Mouse (Mus musculus): ENCODE results near the gene Gna15.

The Gna15 gene

DNA sequence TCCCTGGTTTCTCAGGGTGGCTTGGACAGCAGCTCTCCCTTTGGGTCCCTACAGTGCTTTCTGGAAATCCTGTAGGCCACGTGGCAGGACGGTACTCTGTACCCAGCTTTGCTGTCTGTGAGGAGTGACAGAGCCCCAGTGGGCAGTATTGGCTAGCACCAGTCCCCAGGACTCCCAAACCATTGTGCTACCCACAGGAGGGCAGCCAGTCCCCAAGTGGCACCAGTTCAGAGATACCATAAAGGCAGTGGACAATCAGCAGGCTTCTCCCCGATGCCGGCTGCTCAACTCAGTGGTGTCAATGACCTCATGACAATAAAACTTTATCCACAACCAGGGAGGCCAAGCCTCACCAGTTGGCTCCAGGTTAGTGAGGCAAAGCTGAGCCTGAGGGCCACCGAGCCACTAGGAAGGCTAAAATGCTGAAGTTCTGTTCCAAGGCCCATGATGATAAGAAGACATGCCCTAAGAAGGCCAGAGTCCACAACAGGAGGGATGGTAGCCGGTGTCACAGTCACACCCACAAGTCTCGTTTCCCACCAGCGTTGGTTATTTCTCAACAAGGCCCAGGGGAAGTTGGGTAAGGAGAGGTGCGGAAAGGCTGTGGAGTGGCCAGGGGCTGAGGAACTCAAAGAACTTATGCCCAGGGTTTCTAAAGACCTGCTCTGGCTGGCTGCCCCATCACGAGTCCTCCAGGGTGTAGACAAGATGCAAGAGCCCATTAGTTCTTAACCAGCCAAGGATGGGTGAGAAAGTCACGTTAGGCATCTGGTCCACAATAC is 29.6 kb downstream of the Gna15 start:
- no peak for DNase-seq

DNA sequence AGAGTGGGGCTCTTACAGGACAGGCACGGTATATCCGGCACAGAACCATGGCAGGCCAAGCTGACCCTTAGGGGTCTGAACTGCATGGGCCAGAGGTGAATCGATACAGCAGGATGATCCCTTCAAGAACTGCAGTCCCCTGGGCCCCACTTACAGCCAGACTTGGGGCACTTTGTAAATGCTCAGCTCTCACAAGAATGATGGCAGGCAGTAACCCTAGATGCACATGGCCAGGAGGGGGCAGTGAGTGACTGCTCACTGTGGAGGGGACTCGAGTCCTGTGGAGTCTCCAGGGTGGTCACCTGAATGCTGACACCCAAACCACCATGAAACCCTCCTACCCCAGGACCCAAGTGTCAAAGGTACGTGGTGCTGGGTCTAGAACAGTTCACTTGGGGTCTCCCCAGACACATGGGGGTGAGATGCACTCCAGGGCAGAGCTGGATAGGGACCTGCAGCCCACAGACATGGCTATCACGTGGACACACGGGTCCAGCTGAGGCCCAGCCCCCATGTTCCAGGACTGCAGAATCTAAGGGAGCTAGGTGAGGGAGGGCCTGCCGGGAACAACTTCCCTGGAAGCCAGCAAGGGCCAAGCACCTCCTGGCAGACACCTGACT is 30.3 kb downstream of the Gna15 start:
- DNase-seq = no peak

DNA sequence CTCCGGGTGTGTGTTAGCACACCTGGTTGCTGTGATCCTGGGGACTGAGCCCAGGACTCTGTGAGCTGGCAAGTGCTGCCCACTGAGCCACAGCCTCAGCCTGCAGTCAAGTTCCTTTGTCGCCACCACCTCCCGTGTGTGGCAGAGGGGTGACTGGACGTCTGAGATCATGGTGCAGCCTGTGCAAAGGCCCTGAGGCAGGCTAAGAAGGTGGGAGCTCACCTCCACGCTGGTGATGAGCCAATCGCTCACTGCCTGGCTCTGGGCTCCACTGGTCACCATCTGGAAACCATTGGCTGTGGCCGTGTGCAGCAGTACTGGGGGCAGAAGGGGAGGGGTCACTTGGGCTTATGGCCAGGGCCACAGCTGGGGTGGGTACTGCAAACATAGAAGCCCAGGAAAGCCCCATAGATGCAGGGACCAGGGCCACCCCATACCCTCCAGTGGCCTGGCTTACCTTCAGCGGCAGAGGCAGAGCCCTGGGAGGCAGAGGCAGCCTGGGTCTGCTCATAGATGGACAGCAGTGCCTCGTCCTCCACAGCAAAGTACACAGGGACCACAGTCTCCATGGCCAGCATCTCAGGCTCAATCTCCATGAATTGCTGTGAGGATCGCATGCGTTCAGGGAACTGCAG is 31.3 kb downstream of the Gna15 start:
- no peak for DNase-seq

DNA sequence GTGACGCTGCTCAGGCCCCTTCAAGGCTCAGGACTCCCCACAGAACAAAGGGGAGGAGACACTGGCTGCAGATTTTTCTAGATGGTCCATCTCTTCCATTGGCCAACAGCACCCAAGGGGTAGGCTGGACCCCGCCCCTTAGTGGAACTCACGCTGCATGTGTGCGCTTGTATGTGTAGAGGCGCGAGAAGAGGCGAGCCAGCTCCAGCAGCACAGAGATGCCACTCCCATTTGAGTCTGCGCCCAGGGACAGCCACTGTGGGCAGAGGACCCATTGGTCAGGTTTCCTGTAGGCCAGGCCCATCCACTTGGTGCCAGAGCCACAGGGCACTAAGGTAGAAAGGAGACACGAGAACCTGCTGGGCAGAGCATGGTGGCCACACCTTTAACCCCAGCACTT is 33.0 kb downstream of the Gna15 start:
- no peak for DNase-seq

DNA sequence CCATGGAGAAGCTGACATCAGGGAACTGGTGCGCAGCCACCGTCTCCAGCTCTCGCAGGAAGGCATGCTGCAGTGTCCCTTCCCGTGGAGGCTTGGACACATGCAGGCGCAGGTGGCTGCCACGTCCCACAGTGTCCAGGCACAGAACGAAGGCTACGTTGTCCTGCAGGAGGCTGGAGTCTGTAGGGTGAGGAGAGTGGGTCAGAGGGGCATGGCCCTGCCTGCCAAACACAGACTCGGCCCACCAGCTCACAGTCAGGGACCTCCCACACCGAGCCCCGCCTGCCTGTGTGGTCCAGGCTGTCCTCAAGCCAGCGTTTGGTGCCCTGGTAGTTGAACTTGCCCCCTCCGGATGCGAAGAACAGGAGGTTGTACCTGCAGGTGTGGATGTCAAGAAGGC is 34.1 kb downstream of the Gna15 start:
- no peak for DNase-seq

DNA sequence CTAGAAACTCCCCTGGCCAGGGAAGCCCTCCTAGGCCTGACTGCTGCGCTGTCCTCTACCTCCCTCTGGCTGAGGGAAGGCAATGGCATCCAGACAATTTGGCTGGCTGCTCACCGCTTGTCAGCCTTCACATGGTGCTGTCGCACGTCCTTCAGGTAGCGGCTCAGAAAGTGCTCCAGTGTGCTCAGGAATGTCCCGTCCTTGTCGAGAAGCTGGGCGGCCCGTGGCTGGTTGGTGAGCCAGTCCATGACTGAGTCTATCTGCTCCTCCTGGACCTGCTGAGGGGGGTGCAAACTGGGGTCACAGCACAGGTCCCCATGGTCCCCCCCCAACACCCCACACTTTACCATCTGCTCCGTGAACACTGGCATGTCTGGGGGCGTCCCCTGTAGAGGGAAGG is 35.9 kb downstream of the Gna15 start:
- no peak for DNase-seq

DNA sequence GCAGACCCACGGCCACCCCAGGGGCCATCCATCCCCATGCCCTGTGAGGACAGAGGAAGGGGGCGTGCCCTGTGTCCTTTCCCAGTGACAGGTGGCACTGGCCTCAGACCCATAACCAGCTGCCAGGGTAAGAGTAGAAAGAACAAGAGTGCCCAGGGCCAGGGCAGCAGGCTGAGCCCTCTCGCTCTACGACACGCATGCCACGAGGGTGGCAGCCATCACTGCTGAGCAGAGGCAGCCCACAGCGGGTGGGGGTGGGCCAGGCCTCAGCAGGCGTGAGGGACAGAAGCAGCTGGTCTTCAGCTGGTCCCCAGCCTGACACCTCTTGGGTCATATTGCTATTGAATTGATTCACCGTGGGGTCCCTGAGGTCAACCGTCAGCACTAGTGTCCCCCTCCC is 37.5 kb downstream of the Gna15 start:
- DNase-seq = no peak

DNA sequence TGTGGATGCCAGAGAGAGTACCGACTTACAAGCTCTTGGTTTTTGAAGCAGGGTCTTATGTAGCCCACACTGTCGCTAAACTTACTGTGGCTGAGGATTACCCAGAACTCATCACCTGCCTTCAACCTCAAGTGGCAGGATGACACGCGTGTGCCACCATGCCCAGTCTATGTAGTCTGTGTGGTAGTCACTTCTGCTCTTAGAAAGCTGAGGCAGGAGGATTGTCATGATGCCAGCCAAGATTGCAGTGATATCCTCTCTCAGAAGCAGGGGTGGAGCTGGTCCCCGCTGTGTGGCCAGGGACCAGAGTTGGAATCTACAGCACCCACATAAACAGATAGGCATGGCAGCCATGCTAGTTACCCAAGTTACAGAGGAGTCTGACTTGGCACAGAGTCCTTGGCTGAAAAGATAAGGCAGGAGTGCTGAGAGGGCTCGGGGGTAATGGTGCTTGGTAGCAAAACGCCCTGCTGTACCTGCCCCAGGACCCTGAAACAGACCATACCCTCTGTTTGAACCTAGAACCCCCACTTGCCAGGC is 38.5 kb downstream of the Gna15 start:
- DNase-seq = no peak

DNA sequence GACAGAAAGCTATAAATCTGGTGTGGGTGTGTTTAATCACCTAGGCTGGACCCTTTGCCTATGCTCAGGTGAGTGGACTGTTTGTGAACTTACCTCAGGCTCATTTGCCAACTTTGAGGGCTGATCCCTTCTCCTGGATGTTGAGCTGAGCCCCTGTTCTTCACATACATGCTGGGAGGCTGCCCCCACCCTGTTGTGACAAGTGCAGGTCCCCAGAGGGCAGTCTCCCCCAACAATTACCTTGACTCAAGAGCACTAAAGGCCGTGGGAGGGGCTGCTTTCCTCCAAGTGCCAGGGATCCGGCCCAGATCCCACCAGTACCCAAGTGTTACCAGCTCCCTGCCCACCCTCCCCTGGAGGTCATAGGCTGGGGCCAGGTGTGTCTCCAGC is 39.0 kb downstream of the Gna15 start:
- DNase-seq = no peak

DNA sequence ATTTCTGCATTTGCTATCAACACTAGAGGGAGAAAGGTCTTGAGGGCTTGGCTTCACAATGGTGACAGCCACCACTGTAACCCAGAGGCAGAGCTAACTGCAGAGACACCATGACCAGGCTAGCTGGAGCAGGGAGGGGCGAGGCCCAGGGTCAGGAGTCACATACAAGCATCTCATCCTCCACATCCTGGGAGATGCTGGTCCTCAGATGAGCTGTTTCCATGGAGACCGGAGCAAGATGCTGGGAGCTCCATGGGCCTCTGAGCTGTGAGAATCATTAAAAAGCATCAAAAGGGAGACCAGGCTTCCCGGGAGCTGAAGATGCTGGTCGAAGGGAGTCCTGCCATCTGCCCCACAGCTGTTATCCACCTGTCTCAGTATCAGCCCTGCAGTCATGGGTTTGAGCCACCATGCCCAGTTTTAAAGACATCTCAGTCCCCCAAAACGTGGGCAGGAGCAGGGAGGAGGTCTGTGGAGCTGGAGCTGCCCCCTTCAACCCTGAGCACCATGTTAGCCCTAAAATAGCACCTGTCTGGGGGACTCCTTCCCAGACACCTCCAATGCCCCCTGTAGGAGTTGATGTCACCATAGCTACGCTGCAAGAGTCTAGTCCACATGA is 39.5 kb downstream of the Gna15 start:
- DNase-seq = no peak

DNA sequence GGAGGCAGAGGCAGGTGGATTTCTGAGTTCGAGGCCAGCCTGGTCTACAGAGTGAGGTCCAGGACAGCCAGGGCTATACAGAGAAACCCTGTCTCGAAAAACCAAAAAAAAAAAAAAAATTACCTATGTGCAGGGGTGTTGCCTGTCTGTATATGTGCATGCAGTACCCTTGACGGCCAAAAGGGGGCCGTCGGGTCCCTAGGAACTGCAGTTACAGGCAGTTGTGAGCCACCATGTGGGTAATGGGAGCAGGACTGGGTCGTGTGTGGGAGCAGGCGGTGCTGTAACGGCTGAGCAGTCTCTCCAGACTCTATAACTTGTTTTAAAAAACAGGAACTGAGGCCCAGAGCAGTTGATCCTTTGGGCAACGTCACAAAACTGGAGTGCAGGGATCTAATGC is 40.0 kb downstream of the Gna15 start:
- DNase-seq = no peak

DNA sequence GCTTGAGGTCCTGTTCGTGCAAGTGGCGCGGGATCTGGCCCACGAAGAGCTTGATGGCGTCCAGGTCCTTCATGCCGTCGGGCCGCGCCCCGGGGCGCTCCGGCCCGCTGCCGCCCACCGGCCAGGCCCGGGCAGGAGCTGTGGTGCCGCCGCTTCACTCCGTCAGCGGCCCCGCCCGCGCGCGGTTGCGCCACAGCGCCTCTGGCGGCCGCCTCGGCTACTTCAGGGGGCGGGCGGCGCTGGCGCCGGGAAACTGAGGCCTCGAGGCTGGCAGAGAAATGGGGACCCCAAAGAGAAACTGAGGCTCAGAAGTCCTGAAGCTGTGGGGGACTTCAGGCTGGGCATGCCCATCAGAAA is 41.5 kb downstream of the Gna15 start, which contains the start of gene Celf5:
Gene Celf5 (minus strand): TSS at position 177 of the 357 bp plus-strand sequence.
- peak; percentile 72 for DNase-seq

DNA sequence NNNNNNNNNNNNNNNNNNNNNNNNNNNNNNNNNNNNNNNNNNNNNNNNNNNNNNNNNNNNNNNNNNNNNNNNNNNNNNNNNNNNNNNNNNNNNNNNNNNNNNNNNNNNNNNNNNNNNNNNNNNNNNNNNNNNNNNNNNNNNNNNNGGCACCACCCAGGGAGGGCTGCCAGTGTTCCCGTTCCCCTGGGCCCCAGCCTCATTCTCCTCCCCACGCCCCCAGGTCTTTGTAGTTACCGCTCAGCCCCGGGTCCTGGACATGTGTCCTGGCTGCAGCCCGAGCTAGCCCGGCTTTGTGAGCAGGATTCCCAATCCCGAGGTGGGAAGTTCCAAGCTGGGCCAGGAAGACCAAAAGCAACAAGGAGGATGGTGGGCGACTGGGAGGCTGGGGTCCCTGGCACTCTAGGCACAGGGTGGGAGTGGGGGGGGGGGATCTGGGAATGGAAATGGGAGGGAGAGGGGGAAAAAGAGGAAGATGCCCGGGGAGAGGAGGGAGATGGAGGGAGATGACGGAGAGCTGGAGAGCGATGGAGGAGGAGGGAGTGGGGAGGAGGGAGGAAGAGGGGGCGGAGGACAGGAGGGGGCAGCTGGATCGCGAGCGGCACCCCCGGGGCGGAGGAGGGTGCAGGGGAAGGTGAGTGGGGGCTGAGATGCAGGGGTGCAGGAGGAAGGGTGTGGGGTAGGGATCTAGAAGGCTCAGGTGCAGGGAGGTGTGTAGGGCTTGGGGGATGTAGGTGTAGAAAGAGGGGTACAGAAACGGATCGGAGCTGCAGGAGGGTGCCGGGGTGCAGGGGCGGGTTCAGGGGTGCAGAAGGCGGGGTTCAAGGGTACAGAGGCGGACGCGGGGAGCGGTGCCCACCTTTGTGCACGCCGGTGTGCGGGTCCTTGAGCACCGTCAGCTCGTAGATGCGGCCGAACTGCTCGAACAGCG is 42.2 kb downstream of the Gna15 start:
- DNase-seq = no peak

DNA sequence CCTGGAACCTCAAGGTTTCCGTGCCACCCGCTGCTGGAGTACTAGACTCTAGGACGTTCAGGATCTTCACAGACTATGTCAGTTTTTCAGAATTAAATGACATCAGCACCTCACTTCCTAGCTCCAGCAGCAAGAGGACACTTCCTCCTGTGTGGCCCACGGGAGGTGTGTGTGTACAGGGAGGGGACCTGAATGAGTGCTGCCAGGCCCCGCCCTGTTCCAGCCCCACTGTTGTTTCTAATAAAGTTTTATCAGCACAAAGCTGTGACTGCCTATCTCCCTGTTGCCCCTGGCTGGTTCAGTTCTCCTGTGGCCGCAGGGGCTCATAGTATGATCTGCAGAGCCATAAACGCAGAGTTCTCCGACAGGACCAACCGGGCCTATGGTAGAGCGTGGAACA is 49.6 kb downstream of the Gna15 start:
- no peak for DNase-seq

DNA sequence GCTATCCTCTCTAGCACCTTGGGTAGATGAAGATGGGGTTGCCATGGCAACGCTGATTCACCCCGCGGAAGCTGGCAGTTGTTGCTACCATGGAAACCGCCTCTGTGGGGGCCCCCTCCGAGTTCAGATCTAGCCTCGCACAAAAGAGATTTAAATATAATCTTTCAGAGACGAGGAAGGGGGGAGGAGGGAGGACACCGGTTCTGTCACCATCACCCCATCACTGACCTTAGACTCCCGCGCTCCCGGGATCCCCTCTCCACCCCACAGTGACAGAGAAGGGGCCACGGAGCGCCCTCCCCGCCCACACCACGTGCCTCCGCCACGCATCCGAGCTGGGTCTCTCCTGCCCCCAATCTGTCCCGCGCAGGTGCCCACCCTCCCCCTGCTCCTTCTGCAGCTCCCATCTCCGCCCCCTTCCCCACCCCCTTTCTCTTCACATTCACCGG is 51.0 kb downstream of the Gna15 start:
- no peak for DNase-seq

DNA sequence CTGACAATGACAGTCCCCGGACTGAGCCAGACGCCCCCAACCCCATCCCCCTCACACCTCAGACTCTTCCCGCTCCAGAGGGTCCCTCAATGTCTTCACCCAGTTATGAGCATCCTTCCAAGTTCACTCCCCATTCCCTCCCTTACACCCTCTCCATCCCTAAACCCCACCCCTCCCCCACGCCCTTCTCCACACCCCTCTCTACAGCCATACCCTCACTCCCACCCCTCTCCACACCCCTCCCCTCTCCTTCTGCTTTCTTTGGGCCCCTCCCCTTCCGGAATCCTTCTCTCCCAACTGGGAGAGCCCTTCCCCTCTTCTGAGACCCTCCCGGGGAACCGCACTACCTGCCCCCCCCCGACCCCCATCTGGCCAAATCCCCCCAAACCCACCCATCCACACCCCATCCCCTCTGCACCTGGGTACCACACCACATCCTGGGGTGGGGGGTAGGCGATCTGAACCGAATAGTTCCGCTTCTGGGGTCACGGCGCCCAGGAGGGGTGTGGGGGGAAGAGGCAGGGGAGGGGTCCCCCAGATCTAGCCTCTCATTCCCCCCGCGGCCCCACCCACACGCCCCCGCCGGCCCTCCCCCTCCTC is 51.5 kb downstream of the Gna15 start:
- DNase-seq = no peak

DNA sequence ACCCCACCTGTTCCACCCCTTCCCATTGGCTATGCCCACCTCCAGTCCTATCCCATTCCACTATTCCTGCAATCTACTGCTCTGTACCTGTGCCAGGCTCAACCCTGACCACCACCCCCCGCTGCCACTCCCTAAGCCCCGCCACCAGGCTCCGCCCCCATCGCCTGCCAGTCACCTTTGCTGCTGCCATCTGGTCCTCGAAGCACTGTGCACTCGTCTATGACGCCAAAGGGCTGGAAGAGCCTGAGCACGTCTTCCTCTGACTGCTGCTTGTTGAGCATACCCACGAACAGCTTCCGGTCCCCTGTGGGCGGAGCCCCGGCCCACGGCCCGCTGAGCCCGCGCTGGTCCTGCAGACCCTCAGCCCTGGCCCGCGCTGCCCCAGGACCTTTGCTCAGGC is 53.6 kb downstream of the Gna15 start:
- DNase-seq = no peak

DNA sequence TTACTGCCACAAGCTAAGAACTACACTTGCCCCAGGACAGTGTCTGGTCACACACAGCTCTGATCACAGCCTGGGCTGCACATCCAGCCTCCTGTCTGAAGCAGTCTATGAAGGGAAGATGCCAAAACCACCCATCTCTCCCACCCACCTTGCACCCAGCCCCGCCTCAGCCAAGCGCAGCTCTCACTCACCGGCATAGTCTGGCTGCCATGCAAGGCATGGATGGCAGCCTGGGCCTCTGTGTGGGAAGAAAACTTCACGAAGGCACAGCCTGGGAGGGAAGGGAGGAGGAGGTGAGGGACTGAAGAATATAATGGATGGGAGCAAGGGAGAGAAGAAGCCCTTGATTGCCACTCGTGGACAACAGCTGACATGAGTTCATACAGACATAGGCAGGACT is 54.8 kb downstream of the Gna15 start:
- no peak for DNase-seq

DNA sequence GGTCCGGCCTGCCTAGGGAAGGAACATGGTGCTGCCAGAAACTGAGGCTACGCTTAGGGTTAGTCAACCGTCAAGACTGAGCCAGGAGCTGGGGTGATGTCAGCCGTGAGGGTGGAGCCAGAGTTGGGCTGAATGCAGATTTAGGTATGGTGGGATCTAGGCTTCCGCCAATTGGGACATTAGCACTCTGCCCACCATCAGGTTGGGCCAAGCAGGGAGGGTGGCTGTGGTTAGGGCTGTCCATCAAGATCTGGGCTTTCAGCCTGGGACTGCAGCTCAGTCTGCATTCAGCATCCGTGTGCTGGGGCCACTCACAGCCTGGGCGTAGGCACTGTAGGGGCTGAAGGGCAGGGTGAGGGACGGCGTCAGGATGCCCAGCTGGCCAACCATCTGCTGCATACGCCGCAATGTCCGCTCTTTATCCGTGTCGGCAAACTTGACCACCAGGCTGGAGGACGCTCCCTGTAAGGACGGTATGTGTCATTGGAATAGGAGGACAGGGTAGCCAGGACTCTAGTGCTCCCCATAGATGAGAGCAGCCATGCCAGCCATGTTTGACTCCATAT is 56.3 kb downstream of the Gna15 start:
- no peak for DNase-seq

DNA sequence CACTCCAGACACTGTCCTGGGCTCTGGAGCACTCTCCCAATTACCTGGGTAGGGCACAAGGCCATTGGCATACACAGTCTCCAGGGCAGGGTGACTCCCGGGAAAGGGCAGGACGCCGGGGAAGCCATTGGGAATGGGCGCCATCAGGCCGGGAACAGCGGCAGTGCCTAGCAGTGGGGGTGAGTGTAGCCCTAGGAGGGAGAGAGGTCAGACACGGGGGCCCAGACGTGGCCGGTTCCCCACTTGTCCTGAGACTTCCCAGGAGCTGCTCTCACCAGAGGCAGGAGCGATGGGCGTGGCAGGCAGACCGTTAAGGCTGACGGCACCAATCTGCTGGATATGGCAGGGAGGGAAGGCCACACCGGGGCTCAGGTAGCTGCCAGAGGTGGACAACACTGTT is 57.1 kb downstream of the Gna15 start:
- DNase-seq = no peak

DNA sequence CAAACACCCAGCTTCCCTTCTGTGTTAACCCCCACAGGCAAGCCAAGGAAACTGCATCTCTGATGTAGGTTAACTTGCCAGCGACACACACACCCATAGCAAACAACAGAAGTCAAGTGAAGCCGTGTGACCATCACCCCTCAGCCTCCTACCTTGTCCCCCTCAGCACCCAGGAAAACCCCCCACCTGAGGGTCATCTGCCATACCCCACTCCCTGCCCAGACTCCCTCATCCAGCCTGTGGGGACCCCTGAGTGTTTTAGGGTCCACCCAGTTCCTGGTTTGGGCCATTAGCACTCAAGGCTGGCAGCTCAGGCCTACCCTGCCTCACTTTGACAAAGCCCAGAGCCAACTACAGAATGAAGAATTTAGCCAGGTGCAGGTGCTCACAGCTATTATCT is 58.0 kb downstream of the Gna15 start:
- DNase-seq = no peak

DNA sequence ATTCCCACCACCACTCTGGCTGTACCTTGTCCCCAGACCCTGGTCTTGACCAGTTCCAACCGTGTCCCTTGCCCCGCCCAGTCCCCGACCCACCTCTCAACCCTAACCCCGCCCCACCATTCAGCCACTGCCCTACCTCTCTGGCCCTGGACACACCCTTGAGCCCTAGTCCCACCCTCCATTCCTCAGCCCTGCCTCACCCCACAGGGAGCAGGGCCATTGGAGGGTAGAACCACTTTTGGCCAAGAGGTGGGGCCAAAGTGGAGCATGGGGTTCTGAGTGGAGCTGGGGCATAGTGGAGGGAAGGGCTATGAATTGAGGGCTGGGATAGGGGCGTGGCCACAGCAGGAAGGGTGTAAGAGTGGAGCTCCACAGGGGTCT is 58.8 kb downstream of the Gna15 start:
- DNase-seq = no peak

Measured in kidney, adult 18-20 months (tissue).